Mouse (Mus musculus) bone marrow macrophage, adult 2 months (primary cell): ENCODE results near the gene Slc38a6. TPM values are rescaled to one million over a fixed set of nuclear protein-coding genes. Genes with fewer than 3 reads are reported as not detected.

Experiments
- H3K27ac ChIP-seq: 2 replicates; pipeline ENCODE4 v1.5.1; 2012; ENCODE audit warnings: low read depth, low read length; ENCODE audit not compliant: insufficient read depth
- H3K4me1 ChIP-seq: 2 replicates; pipeline ENCODE4 v1.6.1; 2012; ENCODE audit warnings: low read length; ENCODE audit not compliant: control insufficient read depth, insufficient read depth
- H3K4me3 ChIP-seq: 2 replicates; pipeline ENCODE4 v1.5.1; 2012; ENCODE audit warnings: mild to moderate bottlenecking, low read length, moderate library complexity; ENCODE audit not compliant: insufficient read depth
- CTCF ChIP-seq: IDR thresholded peaks from 2 replicates; pipeline ENCODE4 v1.5.1; 2012; ENCODE audit warnings: low read depth, mild to moderate bottlenecking, low read length, moderate library complexity
- POLR2A ChIP-seq: IDR thresholded peaks from 2 replicates; pipeline ENCODE4 v1.6.1; 2012; ENCODE audit warnings: mild to moderate bottlenecking, low read depth, low read length, borderline replicate concordance
- polyA plus RNA-seq: library from polyadenylated mRNA; stranded (reverse); fragments of >200 nt; gene quantifications from 2 replicates; pipeline ENCODE4 v1.2.4, GENCODE M21; 2012; ENCODE audit not compliant: missing spikeins, insufficient read depth, insufficient read length

Slc38a6 gene
- polyA plus RNA-seq, 1 experiment = 48.8 TPM

- H3K4me1 ChIP-seq = peaks cover 2% of the 10 kb centered on the region; the same call in 1 of the 2 replicates
- no peak overlapping the region for H3K4me3 ChIP-seq
- TF ChIP-seq CTCF (no peak), POLR2A (no peak)
- no peak overlapping the region for H3K27ac ChIP-seq
Observed at GRCm38 (mm10) chr12:73269933-73270332, 16.6 kb upstream of the Slc38a6 start.

- Histone ChIP-seq H3K4me1 (peaks cover 2% of the 10 kb centered on the region; the same call in 1 of the 2 replicates), H3K4me3 (no peak overlapping the region), H3K27ac (no peak overlapping the region)
- TF ChIP-seq CTCF (no peak), POLR2A (no peak)
Observed at GRCm38 (mm10) chr12:73274921-73275320, 11.7 kb upstream of the Slc38a6 start.

- Histone ChIP-seq H3K27ac (peak overlapping the region; percentile 86), H3K4me3 (peak overlapping the region; percentile 86), H3K4me1 (peaks cover 10% of the 10 kb centered on the region)
- no peak for TF ChIP-seq CTCF
- TF ChIP-seq POLR2A = no peak
Observed at GRCm38 (mm10) chr12:73287609-73288008, 1.0 kb downstream of the Slc38a6 start.

- no peak overlapping the region; the same call in 1 of the 2 replicates for H3K4me3 ChIP-seq
- peaks cover 12% of the 10 kb centered on the region for H3K4me1 ChIP-seq
- H3K27ac ChIP-seq = no peak overlapping the region
- TF ChIP-seq CTCF (no peak), POLR2A (no peak)
Observed at GRCm38 (mm10) chr12:73288626-73289025, 2.0 kb downstream of the Slc38a6 start.

GRCm38 (mm10) chr12:73294884-73295283, 8.3 kb downstream of the Slc38a6 start:
- TF ChIP-seq CTCF = no peak
- no peak for TF ChIP-seq POLR2A
- no peak overlapping the region for H3K4me3 ChIP-seq
- peaks cover 16% of the 10 kb centered on the region for H3K4me1 ChIP-seq
- no peak overlapping the region for H3K27ac ChIP-seq

- no peak overlapping the region for H3K27ac ChIP-seq
- TF ChIP-seq POLR2A (no peak), CTCF (no peak)
- peaks cover 16% of the 10 kb centered on the region for H3K4me1 ChIP-seq
- no peak overlapping the region for H3K4me3 ChIP-seq
Observed at GRCm38 (mm10) chr12:73295505-73296140, 9.0 kb downstream of the Slc38a6 start.

- H3K27ac ChIP-seq = no peak overlapping the region
- TF ChIP-seq POLR2A = no peak
- TF ChIP-seq CTCF = no peak
- H3K4me1 ChIP-seq = peaks cover 15% of the 10 kb centered on the region
- no peak overlapping the region for H3K4me3 ChIP-seq
Observed at GRCm38 (mm10) chr12:73298621-73299020, 12.0 kb downstream of the Slc38a6 start.

- TF ChIP-seq POLR2A (no peak), CTCF (no peak)
- H3K27ac ChIP-seq = no peak overlapping the region
- no peak overlapping the region for H3K4me3 ChIP-seq
- H3K4me1 ChIP-seq = peaks cover 7% of the 10 kb centered on the region
Observed at GRCm38 (mm10) chr12:73300531-73300930, 14.0 kb downstream of the Slc38a6 start.

GRCm38 (mm10) chr12:73304636-73305035, 18.1 kb downstream of the Slc38a6 start:
- TF ChIP-seq CTCF (no peak), POLR2A (no peak)
- Histone ChIP-seq H3K4me1 (peaks cover 5% of the 10 kb centered on the region; the same call in 1 of the 2 replicates), H3K27ac (no peak overlapping the region), H3K4me3 (no peak overlapping the region)

- no peak overlapping the region for H3K4me3 ChIP-seq
- H3K27ac ChIP-seq = no peak overlapping the region
- peaks cover 5% of the 10 kb centered on the region; the same call in 1 of the 2 replicates for H3K4me1 ChIP-seq
Observed at GRCm38 (mm10) chr12:73307750-73308149, 21.2 kb downstream of the Slc38a6 start.

GRCm38 (mm10) chr12:73308711-73309110, 22.1 kb downstream of the Slc38a6 start:
- no peak overlapping the region for H3K27ac ChIP-seq
- H3K4me1 ChIP-seq = peaks cover 5% of the 10 kb centered on the region; the same call in 1 of the 2 replicates
- no peak for TF ChIP-seq CTCF
- no peak for TF ChIP-seq POLR2A
- H3K4me3 ChIP-seq = no peak overlapping the region

More at GRCm38 (mm10) chr12:73307750-73308149, 21.2 kb downstream of the Slc38a6 start:
- no peak for TF ChIP-seq CTCF
- no peak for TF ChIP-seq POLR2A
